Mouse (Mus musculus): Measurements from ENCODE around the gene Bfsp2.

Gene Bfsp2

DNA sequence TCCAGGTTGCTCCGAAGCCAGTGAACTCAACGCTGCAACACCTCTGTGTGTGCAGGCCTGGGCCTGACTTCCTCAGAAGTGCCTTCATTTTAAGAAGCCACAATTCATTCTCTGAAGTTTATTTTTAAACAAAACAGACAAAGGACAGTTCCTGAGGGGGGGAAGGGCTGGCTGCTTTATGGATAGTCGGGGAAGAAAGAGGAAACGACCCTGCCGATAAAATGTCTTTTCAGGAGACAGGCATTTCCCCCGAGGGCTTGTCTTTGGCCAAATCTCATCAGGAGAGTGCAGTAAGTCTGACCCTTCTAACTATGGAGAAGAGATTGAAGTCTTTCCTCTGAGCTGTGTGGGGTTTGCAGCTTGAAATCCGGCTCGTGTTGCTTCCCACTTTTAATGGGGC is 5.4 kb upstream of the Bfsp2 start:
- no peak for DNase-seq (ENCODE audit: low read depth, low spot score)

DNA sequence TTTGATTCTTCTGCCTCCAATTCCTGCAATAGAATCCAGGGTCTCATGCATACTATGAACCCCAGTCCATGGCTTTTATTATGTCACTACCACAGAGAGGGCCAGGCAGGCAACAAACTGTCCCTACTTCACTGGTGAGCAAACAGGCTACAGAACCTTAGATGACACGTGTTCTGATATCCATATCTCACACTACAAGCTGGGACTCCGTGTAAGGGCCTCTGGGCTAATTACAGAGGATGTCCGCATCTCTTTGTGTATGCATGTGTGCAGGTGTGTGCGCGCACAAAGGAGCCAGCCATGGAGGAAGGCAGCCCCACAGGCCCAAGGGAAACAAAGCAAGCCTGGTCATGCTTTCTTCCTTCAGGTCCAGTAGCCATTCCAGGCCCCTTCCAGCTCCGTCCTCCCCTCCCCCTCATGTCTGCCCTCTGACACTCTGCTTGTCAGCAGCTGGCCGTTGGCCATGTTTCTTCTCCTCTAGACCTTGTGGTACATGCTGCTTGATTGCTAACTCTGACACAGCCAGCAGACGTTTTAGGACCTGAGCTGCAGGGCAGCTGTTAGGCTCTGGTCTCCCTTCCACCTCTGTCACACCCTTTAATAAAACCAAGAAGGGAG is 492 bp upstream of the Bfsp2 start:
- no peak for DNase-seq (ENCODE audit: low read depth, low spot score)

GRCm38 (mm10) chr9:103475414-103475813 is 4.8 kb downstream of the Bfsp2 start:
- no peak for DNase-seq (ENCODE audit: low read depth, low spot score)

- DNase-seq (ENCODE audit: low read depth, low spot score) = no peak
Measured at GRCm38 (mm10) chr9:103473915-103474688, 6.1 kb downstream of the Bfsp2 start.

- no peak for DNase-seq (ENCODE audit: low read depth, low spot score)
Measured at GRCm38 (mm10) chr9:103471784-103472183, 8.4 kb downstream of the Bfsp2 start.

DNA sequence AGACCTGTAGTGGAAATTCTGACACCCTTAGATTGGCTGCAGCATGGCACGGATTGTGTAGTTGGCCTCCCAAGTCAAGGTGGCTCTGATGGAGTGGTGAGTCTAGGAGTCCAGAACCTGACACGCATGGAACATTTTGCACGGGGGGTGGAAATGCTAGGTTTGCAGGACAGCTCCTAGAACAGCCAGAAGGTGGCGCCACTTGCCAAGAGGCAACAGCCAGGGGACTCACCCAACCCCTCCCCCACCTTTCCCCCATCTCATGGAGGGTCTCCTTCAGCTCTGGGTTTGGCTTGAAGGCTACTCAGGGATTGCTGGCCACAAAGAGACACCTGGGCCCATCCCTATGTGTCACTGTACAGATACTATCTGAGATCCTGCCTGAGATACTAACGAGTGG is 10.7 kb downstream of the Bfsp2 start:
- no peak for DNase-seq (ENCODE audit: low read depth, low spot score)

DNA sequence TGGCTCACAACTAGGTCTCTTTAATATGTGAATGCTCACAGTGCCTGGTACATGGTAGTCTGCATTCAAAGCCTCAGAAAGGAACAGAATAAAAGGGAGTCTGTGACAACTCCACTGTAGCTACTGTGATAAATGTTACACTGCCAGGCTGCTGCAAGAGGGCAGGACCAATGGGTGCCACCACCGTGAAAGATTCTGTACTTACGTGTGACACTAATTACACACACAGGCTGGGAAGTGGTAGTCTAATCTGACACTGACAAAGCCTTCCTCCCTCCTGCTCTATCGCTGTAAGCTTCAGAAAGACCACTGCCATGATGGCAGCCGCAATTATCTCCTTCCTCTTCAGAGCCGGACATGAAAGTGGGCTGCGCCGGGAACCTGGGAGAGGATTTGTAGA is 11.3 kb downstream of the Bfsp2 start:
- DNase-seq (ENCODE audit: low read depth, low spot score) = no peak

DNA sequence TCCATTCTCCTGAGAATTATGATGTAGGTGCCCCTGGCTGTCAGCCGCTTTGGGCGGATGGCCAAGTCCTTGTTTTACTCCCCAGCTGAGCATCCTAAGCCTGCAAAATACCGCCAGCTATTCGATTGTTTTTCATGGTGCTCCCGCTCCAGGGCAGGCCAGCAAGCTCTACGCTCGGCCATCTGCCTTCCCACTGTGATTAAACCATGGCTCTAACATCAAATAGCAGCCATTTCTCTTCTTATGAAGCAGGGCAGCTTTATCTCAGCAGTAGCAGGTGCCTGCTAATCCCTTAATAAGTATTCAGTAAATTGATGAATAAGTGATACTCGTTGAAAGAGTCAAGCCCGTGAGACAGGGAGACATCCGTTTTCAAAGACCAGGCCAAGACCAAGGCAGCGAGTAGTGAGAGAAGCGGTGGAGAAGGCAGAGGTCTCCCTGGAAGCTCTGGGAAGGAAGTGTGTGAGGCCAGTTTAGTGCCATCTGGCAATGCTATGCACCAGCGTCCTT is 14.5 kb downstream of the Bfsp2 start:
- no peak for DNase-seq (ENCODE audit: low read depth, low spot score)

- no peak for DNase-seq (ENCODE audit: low read depth, low spot score)
Measured at GRCm38 (mm10) chr9:103465293-103465692, 14.9 kb downstream of the Bfsp2 start.

DNA sequence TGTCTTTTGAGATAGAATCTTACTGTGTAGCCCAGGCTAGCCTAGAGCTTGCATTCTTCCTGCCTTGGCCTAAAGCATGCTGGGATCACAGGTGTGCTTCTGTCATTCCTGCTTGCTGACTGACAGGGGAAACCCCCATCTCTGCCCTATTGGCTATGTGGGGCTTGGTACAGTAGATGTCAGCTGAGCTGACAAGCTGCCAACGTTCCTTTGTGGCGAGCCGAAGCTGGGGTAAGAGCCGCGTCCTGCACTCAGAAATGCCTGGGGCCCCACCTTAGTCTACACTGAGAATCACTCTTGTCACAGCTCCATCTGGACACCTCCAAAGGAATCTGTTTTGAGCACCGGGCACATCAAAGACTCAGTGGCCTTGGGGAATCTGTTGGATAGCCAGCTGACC is 16.4 kb downstream of the Bfsp2 start:
- DNase-seq (ENCODE audit: low read depth, low spot score) = no peak

DNA sequence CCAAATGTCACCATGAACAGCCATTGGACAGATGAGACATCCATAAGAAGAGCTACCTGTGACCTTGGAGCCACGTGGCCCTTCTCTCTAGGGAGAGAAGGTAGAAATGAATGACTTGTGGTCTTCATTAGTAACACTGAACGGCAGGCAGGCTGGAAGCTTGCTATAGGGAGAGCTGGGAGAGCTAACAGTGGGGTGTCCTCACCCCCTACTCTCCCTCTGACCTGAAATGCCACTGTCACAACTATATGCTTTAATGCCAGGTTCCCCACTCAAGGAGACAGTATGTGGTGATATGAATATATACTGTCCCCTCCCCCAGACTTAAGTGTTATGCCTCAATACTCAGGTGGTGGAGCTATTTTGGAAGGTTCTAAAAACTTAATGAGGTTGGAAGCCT is 20.4 kb downstream of the Bfsp2 start:
- no peak for DNase-seq (ENCODE audit: low read depth, low spot score)

DNA sequence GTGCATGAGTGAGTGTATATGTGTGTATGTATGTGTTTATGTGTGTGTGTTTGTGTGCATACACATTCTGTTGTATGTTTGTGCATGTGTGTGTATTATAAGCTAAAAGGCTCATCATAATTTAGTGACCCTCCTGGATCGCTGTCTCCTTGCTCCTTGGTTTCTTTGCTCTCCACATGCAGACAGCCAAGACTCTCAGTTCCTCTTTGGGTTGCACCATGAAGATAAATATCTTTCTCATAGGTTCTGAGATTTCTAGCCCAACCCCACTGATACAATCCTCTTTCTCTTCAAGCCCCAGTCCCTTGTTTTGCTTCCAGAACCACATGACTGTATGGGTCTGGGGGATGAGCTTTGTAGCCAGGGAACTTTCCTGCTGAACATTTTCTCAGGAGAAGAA is 20.9 kb downstream of the Bfsp2 start:
- no peak for DNase-seq (ENCODE audit: low read depth, low spot score)

GRCm38 (mm10) chr9:103449651-103450050 is 30.6 kb downstream of the Bfsp2 start:
- DNase-seq (ENCODE audit: low read depth, low spot score) = no peak

GRCm38 (mm10) chr9:103449092-103449491 is 31.1 kb downstream of the Bfsp2 start:
- DNase-seq (ENCODE audit: low read depth, low spot score) = no peak

- no peak for DNase-seq (ENCODE audit: low read depth, low spot score)
Measured at GRCm38 (mm10) chr9:103444656-103445055, 35.6 kb downstream of the Bfsp2 start.

DNA sequence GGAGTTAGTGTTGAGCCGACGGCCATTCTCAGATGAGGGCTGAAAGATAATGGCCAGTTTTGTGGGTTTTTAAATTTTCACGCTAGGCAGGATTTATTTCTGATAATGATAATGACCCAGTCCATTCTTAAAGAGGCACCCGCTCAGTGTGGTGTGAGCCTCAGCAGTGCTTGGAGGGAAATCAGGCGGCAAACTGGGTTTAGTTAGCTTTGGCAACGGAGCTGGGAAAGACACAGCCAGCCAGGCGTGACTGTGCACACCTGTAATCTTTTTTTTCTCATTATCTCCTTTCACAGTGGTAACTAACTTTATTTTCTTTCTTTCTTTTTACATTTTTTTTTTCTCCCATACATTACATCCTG is 36.4 kb downstream of the Bfsp2 start:
- no peak for DNase-seq (ENCODE audit: low read depth, low spot score)

GRCm38 (mm10) chr9:103443121-103443823 is 36.9 kb downstream of the Bfsp2 start:
- no peak for DNase-seq (ENCODE audit: low read depth, low spot score)

GRCm38 (mm10) chr9:103440597-103440996 is 39.6 kb downstream of the Bfsp2 start:
- no peak for DNase-seq (ENCODE audit: low read depth, low spot score)

- no peak for DNase-seq (ENCODE audit: low read depth, low spot score)
Measured at GRCm38 (mm10) chr9:103437104-103437503, 43.1 kb downstream of the Bfsp2 start.

GRCm38 (mm10) chr9:103434116-103434515 is 46.1 kb downstream of the Bfsp2 start:
- no peak for DNase-seq (ENCODE audit: low read depth, low spot score)

GRCm38 (mm10) chr9:103432122-103432778 is 48.0 kb downstream of the Bfsp2 start:
- no peak for DNase-seq (ENCODE audit: low read depth, low spot score)

DNA sequence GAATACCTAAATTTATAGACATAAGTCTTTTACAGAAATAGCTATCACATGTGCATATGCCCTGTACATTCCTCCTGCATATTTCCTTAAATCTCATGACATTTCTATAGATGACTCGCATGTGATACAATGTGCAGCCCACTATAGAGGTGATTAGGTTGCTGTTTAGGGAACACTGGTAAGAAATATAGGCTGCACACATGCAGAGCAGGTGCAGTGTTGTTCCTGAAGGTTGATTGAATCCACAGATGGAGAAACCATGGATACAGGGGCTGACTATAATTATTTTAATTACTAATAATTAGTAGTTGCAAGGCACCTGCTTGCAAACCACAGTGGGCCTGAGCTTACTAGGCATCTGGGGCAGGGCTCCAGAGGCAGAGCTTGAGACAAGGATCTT is 48.5 kb downstream of the Bfsp2 start:
- DNase-seq (ENCODE audit: low read depth, low spot score) = no peak

All from telencephalon, adult 2 months (tissue).